Mouse (Mus musculus): Measurements from ENCODE around the gene Exoc5. TPM values are rescaled to one million over a fixed set of nuclear protein-coding genes. Genes with fewer than 3 reads are reported as not detected.
"Not testable (repeated sequence)": the region's sequence is repeated elsewhere in the genome, so short reads cannot be mapped to it uniquely, and the experiment has no call there.

Gene Exoc5
- total RNA-seq (2014; rRNA removed) (59.5 and 91.5 TPM in 2 replicates), polyA plus RNA-seq (2015; fragmentation: Nextera tagmentation; extraction: Ambion mirVana) (42.6 and 47.2 TPM in 2 replicates)

DNA sequence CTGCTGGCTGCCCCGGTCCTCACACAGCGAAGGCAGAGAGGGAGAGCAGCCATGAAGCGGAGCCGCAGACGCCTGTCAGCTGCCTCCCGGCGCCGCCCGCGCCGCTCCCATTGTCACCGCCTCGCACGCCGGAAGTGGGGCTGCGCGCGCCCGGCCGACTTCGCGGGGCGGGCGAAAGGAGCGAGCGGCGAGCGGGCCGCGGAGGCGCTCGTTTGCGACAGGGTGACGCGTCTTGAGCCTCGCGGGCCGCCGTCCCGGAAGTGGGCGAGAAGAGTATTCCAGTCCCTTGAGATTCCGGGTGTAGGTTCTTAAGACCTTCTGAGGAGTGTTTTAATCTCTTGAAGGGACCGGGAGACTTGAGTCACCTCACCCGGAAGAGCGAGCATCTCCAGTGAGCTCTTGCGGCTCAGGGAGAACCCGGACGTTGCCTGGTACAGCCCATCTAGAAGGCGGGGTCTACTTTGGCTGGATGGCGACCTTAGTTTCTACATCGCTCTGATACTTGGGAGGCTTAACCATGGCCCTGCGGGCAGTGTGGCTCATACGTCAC is at the start of gene Exoc5:
Gene Exoc5, minus strand, starts transcription at position 380 of the 550 bp plus-strand sequence.
- H3K36me3 ChIP-seq (ENCODE audit: insufficient read depth, low read length): no peaks in the 10 kb centered on the region
- H3K27ac ChIP-seq (ENCODE audit: low read depth, low read length): peak within 1 kb of the TSS; percentile 99
- peaks cover 4% of the 10 kb centered on the region; the same call in 1 of the 2 replicates for H3K4me1 ChIP-seq (ENCODE audit: insufficient read depth, low read length)
- peak within 1 kb of the TSS; percentile 69 for H3K4me2 ChIP-seq (ENCODE audit: low read depth, low read length, poor library complexity, severe bottlenecking)
- H3K9ac ChIP-seq (replicated peaks; ENCODE audit: low read length, poor library complexity, severe bottlenecking): peak within 1 kb of the TSS; percentile 97
- no peaks in the 10 kb centered on the region for H3K9me3 ChIP-seq (ENCODE audit: low read length)
- peak within 1 kb of the TSS; percentile 96 for H3K4me3 ChIP-seq (ENCODE audit: low read depth, low read length)
- WGBS: under 1% methylated on average over 53 of the region's 53 CpGs
- no peak for TF ChIP-seq CTCF (IDR thresholded peaks at IDR 0.05)
- no peaks in the 10 kb centered on the region for H3K27me3 ChIP-seq (ENCODE audit: insufficient read depth, low read length)
- DNase-seq (ENCODE audit: low spot score): peak; percentile 96
- ATAC-seq (ENCODE audit: low FRiP score): peak; percentile 97

DNA sequence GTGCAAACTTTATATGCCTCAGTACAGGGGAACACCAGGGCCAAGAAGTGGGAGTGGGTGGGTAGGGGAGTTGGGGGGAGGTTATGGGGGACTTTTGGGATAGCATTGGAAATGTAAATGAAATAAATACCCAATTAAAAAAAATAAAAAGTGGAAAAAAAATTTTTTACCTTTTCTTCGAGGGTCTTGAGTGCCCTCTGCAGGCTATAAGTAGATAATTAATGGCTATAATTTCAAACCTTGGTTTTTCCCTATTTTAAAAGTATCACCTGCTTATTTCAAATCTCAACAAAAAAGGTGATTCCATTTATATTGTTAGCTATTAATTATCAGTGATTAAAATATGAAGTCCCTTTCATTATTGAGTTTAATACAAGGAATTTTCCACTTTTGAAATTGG is 25.3 kb upstream of the Exoc5 start:
- peak; percentile 52 for TF ChIP-seq CTCF (IDR thresholded peaks at IDR 0.05)
- ATAC-seq (ENCODE audit: low FRiP score): not testable (repeated sequence)

DNA sequence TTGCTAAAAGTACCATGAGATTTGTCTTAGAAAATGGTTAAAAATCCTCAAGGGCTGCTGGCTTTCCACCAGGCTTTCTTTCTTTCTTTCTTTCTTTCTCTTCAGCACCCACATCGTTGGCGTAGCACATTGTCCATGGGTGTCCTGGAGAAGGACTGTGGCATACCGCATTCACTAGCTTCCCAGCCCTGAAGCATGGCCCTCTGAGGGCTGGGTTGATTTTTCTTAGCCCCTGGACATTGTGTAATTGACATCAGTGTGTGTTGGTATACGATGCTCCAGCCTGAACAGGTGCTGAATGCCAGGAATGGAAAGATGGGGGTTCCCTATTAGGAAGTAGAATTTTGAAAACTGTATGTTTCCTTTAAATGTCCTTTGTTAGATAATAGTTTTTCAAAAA is 24.8 kb upstream of the Exoc5 start:
- no peak overlapping the region for H3K4me3 ChIP-seq (ENCODE audit: low read depth, low read length)
- no peak overlapping the region for H3K4me2 ChIP-seq (ENCODE audit: low read depth, low read length, poor library complexity, severe bottlenecking)
- WGBS: 56% methylated on average over 4 of the region's 4 CpGs
- no peaks in the 10 kb centered on the region; the same call in 1 of the 2 replicates for H3K36me3 ChIP-seq (ENCODE audit: insufficient read depth, low read length)
- DNase-seq (ENCODE audit: low spot score) (no peak), ATAC-seq (ENCODE audit: low FRiP score) (no peak)
- no peaks in the 10 kb centered on the region for H3K27me3 ChIP-seq (ENCODE audit: insufficient read depth, low read length)
- no peak overlapping the region for H3K9ac ChIP-seq (replicated peaks; ENCODE audit: low read length, poor library complexity, severe bottlenecking)
- no peak for TF ChIP-seq CTCF (IDR thresholded peaks at IDR 0.05)
- no peak overlapping the region for H3K27ac ChIP-seq (ENCODE audit: low read depth, low read length)
- H3K4me1 ChIP-seq (ENCODE audit: insufficient read depth, low read length): no peaks in the 10 kb centered on the region
- no peaks in the 10 kb centered on the region for H3K9me3 ChIP-seq (ENCODE audit: low read length)

More for the DNA sequence above, 25.3 kb upstream of the Exoc5 start:
- H3K27me3 ChIP-seq (ENCODE audit: insufficient read depth, low read length); H3K4me1 ChIP-seq (ENCODE audit: insufficient read depth, low read length); DNase-seq (ENCODE audit: low spot score); H3K4me3 ChIP-seq (ENCODE audit: low read depth, low read length); H3K27ac ChIP-seq (ENCODE audit: low read depth, low read length); H3K36me3 ChIP-seq (ENCODE audit: insufficient read depth, low read length); H3K9me3 ChIP-seq (ENCODE audit: low read length); H3K9ac ChIP-seq (replicated peaks; ENCODE audit: low read length, poor library complexity, severe bottlenecking); H3K4me2 ChIP-seq (ENCODE audit: low read depth, low read length, poor library complexity, severe bottlenecking): not testable (repeated sequence)
- WGBS: 10% methylated on average over 1 of the region's 1 CpGs

DNA sequence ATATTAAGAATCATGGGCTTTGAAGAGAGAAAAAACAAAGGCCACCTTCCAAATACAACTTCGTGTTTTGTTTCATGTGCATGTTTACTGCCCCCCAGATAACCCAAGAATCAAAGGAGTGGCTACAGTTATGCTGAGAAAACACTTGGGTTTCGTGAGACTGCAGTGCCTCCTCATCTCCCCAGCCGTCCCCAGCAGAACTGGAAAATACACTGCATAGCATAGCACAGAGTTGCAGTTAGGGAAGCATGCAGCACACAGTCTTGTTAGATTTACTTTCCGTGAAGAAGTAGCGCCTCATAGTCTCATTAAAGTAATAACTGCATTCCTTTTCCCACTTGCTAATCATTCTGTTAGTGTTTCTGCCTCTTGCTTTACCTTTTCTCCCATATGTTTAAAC is 23.6 kb upstream of the Exoc5 start:
- ATAC-seq (ENCODE audit: low FRiP score) (no peak), DNase-seq (ENCODE audit: low spot score) (no peak)
- no peak overlapping the region for H3K27ac ChIP-seq (ENCODE audit: low read depth, low read length)
- H3K4me3 ChIP-seq (ENCODE audit: low read depth, low read length): no peak overlapping the region
- TF ChIP-seq CTCF (IDR thresholded peaks at IDR 0.05): no peak
- WGBS: 33% methylated on average over 5 of the region's 5 CpGs
- no peak overlapping the region for H3K9ac ChIP-seq (replicated peaks; ENCODE audit: low read length, poor library complexity, severe bottlenecking)
- no peaks in the 10 kb centered on the region; the same call in 1 of the 2 replicates for H3K36me3 ChIP-seq (ENCODE audit: insufficient read depth, low read length)
- H3K4me1 ChIP-seq (ENCODE audit: insufficient read depth, low read length): no peaks in the 10 kb centered on the region
- no peak overlapping the region for H3K4me2 ChIP-seq (ENCODE audit: low read depth, low read length, poor library complexity, severe bottlenecking)
- no peaks in the 10 kb centered on the region for H3K9me3 ChIP-seq (ENCODE audit: low read length)
- no peaks in the 10 kb centered on the region for H3K27me3 ChIP-seq (ENCODE audit: insufficient read depth, low read length)

DNA sequence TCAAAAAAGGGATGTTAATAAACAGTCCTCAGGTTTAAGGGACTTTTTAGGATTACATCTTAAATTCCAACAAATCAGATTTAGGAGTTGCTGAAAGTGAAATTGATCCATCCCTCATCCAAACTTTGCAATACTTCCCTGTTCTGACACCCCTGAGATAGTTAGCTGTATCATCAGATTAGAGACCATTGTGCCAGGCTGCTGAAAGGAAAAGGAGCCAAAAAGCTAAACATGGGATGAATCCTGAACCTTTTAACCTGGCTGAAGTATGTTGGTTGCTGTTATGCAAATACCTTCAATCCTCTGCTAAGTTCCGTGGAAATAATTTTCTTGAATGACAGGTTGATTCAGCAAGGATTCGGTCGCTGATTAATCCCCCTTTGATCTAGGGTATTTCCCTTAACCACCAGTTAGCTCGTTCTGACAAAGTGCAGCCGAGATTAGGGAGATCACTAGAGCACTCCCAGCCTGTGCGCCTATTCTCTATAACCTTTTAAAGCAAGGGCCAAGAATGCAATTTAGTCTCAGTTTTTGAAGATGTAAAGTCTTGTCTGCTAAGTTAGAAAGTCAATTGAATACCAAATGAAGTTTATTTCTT is 23.1 kb upstream of the Exoc5 start:
- no peaks in the 10 kb centered on the region; the same call in 1 of the 2 replicates for H3K36me3 ChIP-seq (ENCODE audit: insufficient read depth, low read length)
- H3K9me3 ChIP-seq (ENCODE audit: low read length): no peaks in the 10 kb centered on the region
- no peaks in the 10 kb centered on the region for H3K27me3 ChIP-seq (ENCODE audit: insufficient read depth, low read length)
- H3K4me1 ChIP-seq (ENCODE audit: insufficient read depth, low read length): no peaks in the 10 kb centered on the region
- no peak overlapping the region for H3K27ac ChIP-seq (ENCODE audit: low read depth, low read length)
- H3K4me3 ChIP-seq (ENCODE audit: low read depth, low read length): no peak overlapping the region
- no peak overlapping the region for H3K4me2 ChIP-seq (ENCODE audit: low read depth, low read length, poor library complexity, severe bottlenecking)
- no peak overlapping the region for H3K9ac ChIP-seq (replicated peaks; ENCODE audit: low read length, poor library complexity, severe bottlenecking)
- ATAC-seq (ENCODE audit: low FRiP score) (no peak), DNase-seq (ENCODE audit: low spot score) (no peak)
- no peak for TF ChIP-seq CTCF (IDR thresholded peaks at IDR 0.05)
- 21% methylated on average over 6 of the region's 6 CpGs for WGBS

Measured in midbrain, postnatal 0 days (tissue).